Mouse (Mus musculus): ENCODE results near the gene Zglp1. TPM values are rescaled to one million over a fixed set of nuclear protein-coding genes. Genes with fewer than 3 reads are reported as not detected.
A peak's percentile ranks its signal among the peaks of the same experiment; 100 is the strongest.

The Zglp1 gene
- polyA plus RNA-seq, 1 experiment from 2014 or later, result 0.39 TPM

DNA sequence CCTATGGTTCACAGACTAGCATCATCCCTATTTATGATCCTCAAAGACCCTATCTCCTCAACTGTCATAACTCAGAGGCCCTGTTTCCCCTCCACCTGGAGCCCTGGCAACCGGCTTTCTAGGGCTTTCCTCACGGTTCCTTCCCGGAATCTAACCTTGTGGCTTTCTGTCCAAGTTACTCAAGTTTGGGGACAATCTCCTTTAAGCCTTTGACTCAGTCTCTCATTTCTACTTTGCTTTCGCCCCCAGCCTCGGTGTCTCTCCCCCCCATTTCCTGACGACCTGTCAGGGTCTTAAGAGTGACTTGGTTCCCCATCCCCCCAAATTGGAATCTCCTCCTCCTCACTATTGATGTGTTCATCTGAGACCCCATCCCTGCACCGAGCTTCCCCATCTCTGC lies 34.4 kb downstream of the Zglp1 start:
- no peak overlapping the region for H3K27ac ChIP-seq (replicated peaks)
- H3K4me1 ChIP-seq, result peaks cover 65% of the 10 kb centered on the region
- no peak for ATAC-seq (ENCODE audit: insufficient number of reproducible peaks, low FRiP score, low TSS enrichment, low read depth)
- H3K9me3 ChIP-seq (replicated peaks), result no peaks in the 10 kb centered on the region
- H3K36me3 ChIP-seq, result no peaks in the 10 kb centered on the region
- peak overlapping the region; percentile 98 for H3K4me2 ChIP-seq (replicated peaks)
- peak overlapping the region; percentile 59 for H3K4me3 ChIP-seq (replicated peaks)
- peaks cover 77% of the 10 kb centered on the region for H3K27me3 ChIP-seq
- 0 out of 2 replicates have a peak overlapping the region, but pooled peaks have one; percentile 37 for H3K9ac ChIP-seq
- WGBS, result 2% methylated on average over 7 of the region's 7 CpGs

DNA sequence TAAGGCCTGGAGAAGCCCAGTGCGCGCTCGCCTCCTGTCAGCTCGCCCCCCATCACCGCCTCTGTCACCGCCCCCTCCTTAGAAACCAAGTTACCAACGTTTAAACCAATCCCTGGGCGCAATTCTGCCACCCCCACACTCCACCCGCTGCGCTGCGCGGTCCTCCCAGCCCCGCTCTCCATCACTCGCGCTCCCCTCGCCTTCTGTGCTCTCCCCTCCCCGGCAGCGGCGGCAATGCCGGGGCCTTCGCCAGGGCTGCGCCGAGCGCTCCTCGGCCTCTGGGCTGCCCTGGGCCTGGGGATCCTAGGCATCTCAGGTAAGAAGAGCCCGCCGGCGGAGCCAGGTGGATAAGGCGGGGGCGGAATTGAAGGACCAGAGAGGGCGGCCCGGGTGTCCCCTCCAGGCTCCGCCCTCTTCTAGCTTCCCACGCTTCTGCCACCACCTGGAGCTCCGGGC lies 35.0 kb downstream of the Zglp1 start, which contains the start of gene Icam5:
Gene Icam5 (plus strand): TSS at position 178 of the 456 bp plus-strand sequence.
- H3K9me3 ChIP-seq (replicated peaks), result no peaks in the 10 kb centered on the region
- no peaks in the 10 kb centered on the region for H3K36me3 ChIP-seq
- H3K9ac ChIP-seq, result peak within 1 kb of the TSS; percentile 37; the same call in 1 of the 2 replicates
- 0 out of 2 replicates have a peak, but pooled peaks have one; percentile 15 for ATAC-seq (ENCODE audit: insufficient number of reproducible peaks, low FRiP score, low TSS enrichment, low read depth)
- peak within 1 kb of the TSS; percentile 98 for H3K4me2 ChIP-seq (replicated peaks)
- under 1% methylated on average over 35 of the region's 35 CpGs for WGBS
- peaks cover 72% of the 10 kb centered on the region for H3K27me3 ChIP-seq
- H3K27ac ChIP-seq (replicated peaks), result peak within 1 kb of the TSS; percentile 49; the same call in 1 of the 2 replicates
- peaks cover 60% of the 10 kb centered on the region for H3K4me1 ChIP-seq
- peak within 1 kb of the TSS; percentile 59 for H3K4me3 ChIP-seq (replicated peaks)

DNA sequence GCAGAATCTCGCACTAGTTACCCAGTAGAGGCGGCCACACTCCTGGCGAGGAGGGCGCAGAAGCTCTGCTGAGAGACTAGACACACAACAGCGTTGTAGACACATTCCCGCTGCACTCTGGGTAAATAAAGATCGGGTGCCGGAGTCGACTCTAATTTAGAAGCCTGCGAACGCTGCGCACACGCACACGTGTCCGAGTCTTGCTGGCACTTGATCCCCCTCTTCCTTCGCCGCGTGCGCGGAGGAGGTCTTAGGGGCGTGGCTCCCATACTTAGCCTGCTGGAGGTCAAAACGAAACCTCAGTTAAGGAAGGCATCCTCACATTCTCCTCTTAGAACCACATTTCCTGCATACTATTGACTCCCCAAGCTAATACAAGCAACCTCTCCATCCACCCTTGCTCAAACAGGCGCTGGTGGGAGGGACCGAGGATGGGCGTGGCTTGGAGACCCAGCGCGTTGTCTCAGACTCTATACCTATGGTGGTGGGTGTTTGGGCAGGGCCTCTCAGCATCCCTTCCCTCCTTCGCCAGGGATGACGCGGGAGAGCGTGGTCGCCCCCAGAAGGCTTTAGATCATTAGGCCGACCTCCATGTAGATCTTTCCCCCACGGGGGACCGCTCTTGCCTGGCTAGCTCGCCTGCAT lies 35.5 kb downstream of the Zglp1 start:
- ATAC-seq (ENCODE audit: insufficient number of reproducible peaks, low FRiP score, low TSS enrichment, low read depth), result peak; percentile 31; the same call in 1 of the 2 replicates
- H3K36me3 ChIP-seq, result no peaks in the 10 kb centered on the region
- peaks cover 66% of the 10 kb centered on the region for H3K27me3 ChIP-seq
- peak overlapping the region; percentile 49; the same call in 1 of the 2 replicates for H3K27ac ChIP-seq (replicated peaks)
- H3K4me3 ChIP-seq (replicated peaks), result peak overlapping the region; percentile 59
- H3K9ac ChIP-seq, result 0 out of 2 replicates have a peak overlapping the region, but pooled peaks have one; percentile 21
- under 1% methylated on average over 36 of the region's 36 CpGs for whole genome bisulfite sequencing
- peaks cover 55% of the 10 kb centered on the region for H3K4me1 ChIP-seq
- no peaks in the 10 kb centered on the region for H3K9me3 ChIP-seq (replicated peaks)
- peak overlapping the region; percentile 98 for H3K4me2 ChIP-seq (replicated peaks)

DNA sequence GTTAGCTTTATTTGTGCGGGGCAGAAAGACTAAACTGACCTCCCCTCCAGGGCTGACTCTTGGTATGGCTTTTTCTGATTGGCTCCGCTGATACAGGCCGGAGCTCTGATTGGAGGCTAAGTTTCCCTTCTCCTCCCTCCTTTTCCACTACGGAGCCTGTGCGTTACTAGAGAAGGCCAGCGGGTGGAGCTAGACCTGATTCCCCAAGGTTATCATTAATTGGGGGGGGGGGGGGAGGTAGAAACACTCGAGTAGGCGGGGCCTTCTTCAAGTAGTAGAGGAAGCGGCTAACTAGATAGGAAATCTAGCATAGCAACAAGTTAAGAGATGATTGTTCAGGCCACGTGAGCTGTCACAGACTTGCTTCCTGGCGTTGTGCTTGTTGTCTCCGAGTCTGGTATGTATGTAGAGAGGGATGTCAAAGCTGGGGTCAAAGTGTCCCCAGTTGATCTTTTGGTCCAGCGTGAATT lies 36.1 kb downstream of the Zglp1 start:
- H3K4me1 ChIP-seq, result peaks cover 52% of the 10 kb centered on the region
- H3K4me3 ChIP-seq (replicated peaks), result peak overlapping the region; percentile 59
- H3K27ac ChIP-seq (replicated peaks), result peak overlapping the region; percentile 49; the same call in 1 of the 2 replicates
- H3K27me3 ChIP-seq, result peaks cover 60% of the 10 kb centered on the region
- peak; percentile 73 for ATAC-seq (ENCODE audit: insufficient number of reproducible peaks, low FRiP score, low TSS enrichment, low read depth)
- no peak overlapping the region for H3K9ac ChIP-seq
- H3K4me2 ChIP-seq (replicated peaks), result peak overlapping the region; percentile 98
- H3K36me3 ChIP-seq, result no peaks in the 10 kb centered on the region
- no peaks in the 10 kb centered on the region for H3K9me3 ChIP-seq (replicated peaks)
- WGBS, result under 1% methylated on average over 13 of the region's 13 CpGs

DNA sequence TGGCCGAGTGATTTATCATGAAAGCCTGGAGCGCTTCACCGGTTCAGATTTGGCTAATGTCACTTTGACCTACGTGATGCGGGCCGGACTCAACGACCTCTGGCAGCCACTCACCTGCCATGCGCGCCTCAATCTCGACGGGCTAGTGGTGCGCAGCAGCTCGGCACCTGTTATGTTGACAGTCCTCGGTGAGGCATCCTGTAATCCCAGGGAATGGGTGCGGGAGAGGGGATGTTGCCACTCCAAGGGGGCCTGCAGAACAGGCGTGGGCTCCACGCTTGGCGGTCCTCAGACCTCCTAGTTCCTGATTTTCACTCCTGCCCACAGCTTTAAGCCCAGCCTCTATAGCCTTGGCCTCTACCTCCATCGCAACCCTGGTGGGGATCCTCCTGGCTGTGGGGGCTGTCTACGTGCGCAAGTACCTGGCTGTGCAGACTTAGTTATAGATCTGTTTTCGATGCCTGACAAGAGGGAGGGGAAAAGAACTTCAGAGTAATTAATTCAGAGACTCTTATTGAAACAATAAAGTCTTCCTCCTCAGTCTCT lies 36.8 kb downstream of the Zglp1 start:
- ATAC-seq (ENCODE audit: insufficient number of reproducible peaks, low FRiP score, low TSS enrichment, low read depth), result no peak
- Histone ChIP-seq H3K4me2 (replicated peaks) (peak overlapping the region; percentile 98), H3K36me3 (no peaks in the 10 kb centered on the region), H3K9ac (no peak overlapping the region), H3K4me3 (replicated peaks) (peak overlapping the region; percentile 59), H3K4me1 (peaks cover 52% of the 10 kb centered on the region), H3K9me3 (replicated peaks) (no peaks in the 10 kb centered on the region), H3K27me3 (peaks cover 54% of the 10 kb centered on the region), H3K27ac (replicated peaks) (no peak overlapping the region)
- 25% methylated on average over 22 of the region's 22 CpGs for WGBS

DNA sequence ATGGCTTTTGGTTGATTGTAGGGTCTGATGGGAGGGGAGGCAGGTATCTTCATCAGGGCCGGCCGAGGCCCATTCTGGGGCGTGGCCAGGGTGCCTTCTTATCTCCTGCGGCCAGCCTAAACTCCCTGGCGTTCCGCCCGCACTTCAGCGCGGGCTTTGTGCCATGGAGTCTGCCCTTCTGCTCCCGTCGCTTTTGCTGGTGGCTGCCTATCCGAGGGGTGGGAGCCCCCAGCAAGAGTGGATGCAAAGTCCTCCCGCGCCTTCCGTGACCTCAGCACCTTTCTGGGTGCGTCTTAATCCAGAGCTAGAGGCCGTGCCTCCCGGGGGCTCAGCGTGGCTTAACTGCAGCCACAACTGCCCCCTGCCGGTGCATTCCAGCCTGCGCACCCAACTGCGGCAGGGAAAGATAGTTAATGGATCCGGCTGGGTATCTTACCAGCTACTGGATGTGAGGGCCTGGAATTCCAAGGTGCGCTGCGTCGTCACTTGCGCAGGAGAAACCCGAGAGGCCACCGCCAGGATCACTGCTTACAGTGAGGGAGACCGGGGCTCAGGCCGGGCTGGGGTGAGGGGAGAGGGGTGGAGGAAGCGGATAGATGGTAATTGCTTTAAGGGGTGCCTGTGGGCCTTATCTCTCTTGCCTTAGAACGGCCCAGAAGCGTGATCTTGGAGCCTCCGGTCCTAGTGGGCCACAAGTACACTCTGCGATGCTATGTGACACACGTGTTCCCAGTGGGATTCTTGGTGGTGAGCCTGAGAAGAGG lies 37.4 kb downstream of the Zglp1 start, which contains the start of gene Icam4:
Gene Icam4 (plus strand): TSS at position 83 of the 764 bp plus-strand sequence.
- Histone ChIP-seq H3K9me3 (replicated peaks) (no peaks in the 10 kb centered on the region), H3K27me3 (peaks cover 47% of the 10 kb centered on the region), H3K4me2 (replicated peaks) (peak within 1 kb of the TSS; percentile 98), H3K36me3 (no peaks in the 10 kb centered on the region), H3K27ac (replicated peaks) (no peak within 1 kb of the TSS), H3K9ac (no peak within 1 kb of the TSS), H3K4me1 (peaks cover 47% of the 10 kb centered on the region), H3K4me3 (replicated peaks) (peak within 1 kb of the TSS; percentile 59)
- no peak for ATAC-seq (ENCODE audit: insufficient number of reproducible peaks, low FRiP score, low TSS enrichment, low read depth)
- WGBS, result 2% methylated on average over 37 of the region's 37 CpGs

DNA sequence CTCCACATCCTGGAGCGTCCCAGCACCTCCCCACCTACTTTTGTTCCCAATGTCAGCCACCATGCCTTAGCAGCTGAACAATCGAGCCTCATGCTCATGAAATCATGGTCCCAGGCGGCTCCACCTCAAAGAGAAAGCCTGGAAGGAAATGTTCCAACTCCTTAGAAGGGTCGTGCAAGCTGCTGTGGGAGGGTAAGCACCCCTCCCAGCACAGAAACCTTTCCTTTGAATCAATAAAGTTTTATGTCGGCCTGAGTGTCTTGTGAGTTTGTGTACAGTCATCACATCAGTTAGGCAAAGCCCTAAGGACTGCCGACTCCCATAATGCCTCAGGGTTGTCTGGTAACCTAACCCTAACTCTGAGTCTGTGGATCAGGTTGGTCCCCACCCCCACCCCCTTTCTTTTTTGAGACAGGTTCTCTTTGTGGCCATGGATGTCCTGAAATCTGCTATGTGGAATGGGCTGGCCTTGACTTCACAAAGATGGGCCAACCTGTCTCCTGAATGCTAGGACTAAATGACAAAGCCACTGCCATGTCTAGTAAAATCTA lies 38.3 kb downstream of the Zglp1 start:
- no peak for ATAC-seq (ENCODE audit: insufficient number of reproducible peaks, low FRiP score, low TSS enrichment, low read depth)
- Histone ChIP-seq H3K4me1 (peaks cover 45% of the 10 kb centered on the region), H3K9me3 (replicated peaks) (no peaks in the 10 kb centered on the region), H3K27me3 (peaks cover 40% of the 10 kb centered on the region), H3K27ac (replicated peaks) (no peak overlapping the region), H3K4me2 (replicated peaks) (no peak overlapping the region), H3K4me3 (replicated peaks) (no peak overlapping the region), H3K36me3 (no peaks in the 10 kb centered on the region), H3K9ac (no peak overlapping the region)
- 65% methylated on average over 6 of the region's 6 CpGs for WGBS

DNA sequence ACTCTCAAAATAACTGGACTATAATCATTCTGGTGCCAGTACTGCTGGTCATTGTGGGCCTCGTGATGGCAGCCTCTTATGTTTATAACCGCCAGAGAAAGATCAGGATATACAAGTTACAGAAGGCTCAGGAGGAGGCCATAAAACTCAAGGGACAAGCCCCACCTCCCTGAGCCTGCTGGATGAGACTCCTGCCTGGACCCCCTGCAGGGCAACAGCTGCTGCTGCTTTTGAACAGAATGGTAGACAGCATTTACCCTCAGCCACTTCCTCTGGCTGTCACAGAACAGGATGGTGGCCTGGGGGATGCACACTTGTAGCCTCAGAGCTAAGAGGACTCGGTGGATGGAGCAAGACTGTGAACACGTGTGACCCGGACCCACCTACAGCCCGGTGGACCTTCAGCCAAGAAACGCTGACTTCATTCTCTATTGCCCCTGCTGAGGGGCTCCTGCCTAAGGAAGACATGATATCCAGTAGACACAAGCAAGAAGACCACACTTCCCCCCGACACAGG lies 39.1 kb downstream of the Zglp1 start:
- no peak overlapping the region for H3K4me3 ChIP-seq (replicated peaks)
- H3K27ac ChIP-seq (replicated peaks), result no peak overlapping the region
- H3K9me3 ChIP-seq (replicated peaks), result no peaks in the 10 kb centered on the region
- peaks cover 37% of the 10 kb centered on the region for H3K4me1 ChIP-seq
- no peak overlapping the region for H3K9ac ChIP-seq
- peaks cover 32% of the 10 kb centered on the region for H3K27me3 ChIP-seq
- H3K36me3 ChIP-seq, result no peaks in the 10 kb centered on the region
- WGBS, result 53% methylated on average over 8 of the region's 8 CpGs
- H3K4me2 ChIP-seq (replicated peaks), result no peak overlapping the region
- no peak for ATAC-seq (ENCODE audit: insufficient number of reproducible peaks, low FRiP score, low TSS enrichment, low read depth)

DNA sequence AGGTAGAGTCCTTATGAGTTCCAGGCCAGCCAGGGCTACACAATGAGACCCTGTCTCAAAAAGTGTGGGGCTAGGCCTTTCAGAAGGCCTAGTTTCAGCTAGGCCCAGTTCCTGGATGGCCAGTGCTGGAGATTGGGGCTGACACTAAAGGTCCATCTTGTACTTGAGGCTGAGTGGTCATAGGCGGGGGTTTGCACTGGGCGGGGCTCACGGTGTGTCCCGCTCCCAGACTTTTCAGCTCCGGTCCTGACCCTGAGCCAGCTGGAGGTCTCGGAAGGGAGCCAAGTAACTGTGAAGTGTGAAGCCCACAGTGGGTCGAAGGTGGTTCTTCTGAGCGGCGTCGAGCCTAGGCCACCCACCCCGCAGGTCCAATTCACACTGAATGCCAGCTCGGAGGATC lies 40.0 kb downstream of the Zglp1 start:
- no peak overlapping the region for H3K27ac ChIP-seq (replicated peaks)
- peaks cover 28% of the 10 kb centered on the region for H3K4me1 ChIP-seq
- H3K36me3 ChIP-seq, result no peaks in the 10 kb centered on the region
- no peaks in the 10 kb centered on the region for H3K9me3 ChIP-seq (replicated peaks)
- WGBS, result 87% methylated on average over 12 of the region's 12 CpGs
- H3K4me2 ChIP-seq (replicated peaks), result no peak overlapping the region
- H3K4me3 ChIP-seq (replicated peaks), result no peak overlapping the region
- ATAC-seq (ENCODE audit: insufficient number of reproducible peaks, low FRiP score, low TSS enrichment, low read depth), result no peak
- H3K9ac ChIP-seq, result no peak overlapping the region
- peaks cover 22% of the 10 kb centered on the region for H3K27me3 ChIP-seq

DNA sequence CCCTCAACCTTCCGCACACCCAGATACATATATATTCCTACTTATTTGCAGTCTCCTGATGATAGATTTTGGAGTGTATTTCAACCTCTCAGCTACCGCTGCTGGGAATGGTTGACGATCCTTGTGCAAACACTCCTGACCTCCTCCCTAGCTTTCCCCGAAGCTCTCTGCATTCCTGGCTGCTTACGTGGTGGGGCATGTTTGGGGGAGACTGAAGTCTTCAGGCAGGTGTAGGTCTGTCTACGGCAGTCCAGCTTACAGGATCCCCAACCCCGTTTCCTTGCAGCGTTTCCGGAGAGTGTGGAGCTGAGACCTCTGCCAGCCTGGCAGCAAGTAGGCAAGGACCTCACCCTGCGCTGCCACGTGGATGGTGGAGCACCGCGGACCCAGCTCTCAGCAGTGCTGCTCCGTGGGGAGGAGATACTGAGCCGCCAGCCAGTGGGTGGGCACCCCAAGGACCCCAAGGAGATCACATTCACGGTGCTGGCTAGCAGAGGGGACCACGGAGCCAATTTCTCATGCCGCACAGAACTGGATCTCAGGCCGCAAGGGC lies 41.6 kb downstream of the Zglp1 start:
- Histone ChIP-seq H3K27me3 (peaks cover 19% of the 10 kb centered on the region), H3K36me3 (0 out of 2 replicates have a peak, but pooled peaks cover 4% of the 10 kb centered on the region), H3K9ac (no peak overlapping the region), H3K4me2 (replicated peaks) (no peak overlapping the region), H3K27ac (replicated peaks) (no peak overlapping the region), H3K9me3 (replicated peaks) (no peaks in the 10 kb centered on the region), H3K4me3 (replicated peaks) (no peak overlapping the region), H3K4me1 (peaks cover 17% of the 10 kb centered on the region)
- 61% methylated on average over 19 of the region's 19 CpGs for WGBS
- ATAC-seq (ENCODE audit: insufficient number of reproducible peaks, low FRiP score, low TSS enrichment, low read depth), result no peak
